22 mouse cellular contexts compared by ENCODE assay signal in genomic region chr4:79309890-79310727, GRCm38 (mm10).
A peak's percentile ranks its signal among the peaks of the same experiment; 100 is the strongest.
DNase-seq lines count a peak whose midpoint lies in the region; ATAC-seq lines count a peak whose summit lies in the region.
"Had no signal": no experiment of that assay in that cellular context is flagged by ENCODE, and none has a peak within 500 bp of the region (broad histone marks: within the 10 kb centered on the region; RNA-seq: fewer than 3 reads in every experiment).

No protein-coding gene starts in this region.

- H3K9me3 ChIP-seq in embryonic facial prominence, embryonic 14.5 days (ENCODE audit: control insufficient read depth, low read length), result no peaks in the 10 kb centered on the region
- H3K9me3 ChIP-seq in embryonic facial prominence, embryonic 10.5 days, result no peaks in the 10 kb centered on the region
- no peaks in the 10 kb centered on the region for H3K9me3 ChIP-seq in hindbrain, embryonic 16.5 days (ENCODE audit: control insufficient read depth, low read length)
- no peaks in the 10 kb centered on the region for H3K9me3 ChIP-seq in hindbrain, embryonic 11.5 days (ENCODE audit: control insufficient read depth, low read length)
- H3K9me3 ChIP-seq: heart, embryonic 10.5 days; liver, embryonic 13.5 days had no signal

- no peak overlapping the region for H3K9ac ChIP-seq in embryonic facial prominence, embryonic 14.5 days (ENCODE audit: low read depth, low read length)
- H3K9ac ChIP-seq in hindbrain, embryonic 16.5 days (ENCODE audit: low read depth, low read length), result no peak overlapping the region
- no peak overlapping the region for H3K9ac ChIP-seq in hindbrain, embryonic 11.5 days (ENCODE audit: low read depth, low read length)
- H3K9ac ChIP-seq: liver, embryonic 13.5 days had no signal

- no peaks in the 10 kb centered on the region for H3K4me1 ChIP-seq in embryonic facial prominence, embryonic 14.5 days (ENCODE audit: control insufficient read depth, insufficient read depth, low read length)
- H3K4me1 ChIP-seq in embryonic facial prominence, embryonic 10.5 days, result no peaks in the 10 kb centered on the region
- H3K4me1 ChIP-seq in hindbrain, embryonic 16.5 days (ENCODE audit: control insufficient read depth, insufficient read depth, low read depth, low read length), result no peaks in the 10 kb centered on the region
- no peaks in the 10 kb centered on the region for H3K4me1 ChIP-seq in hindbrain, embryonic 11.5 days (replicated peaks; ENCODE audit: control insufficient read depth, insufficient read depth, low read length)
- H3K4me1 ChIP-seq: heart, embryonic 10.5 days; liver, embryonic 13.5 days had no signal

- no peaks in the 10 kb centered on the region for H3K27me3 ChIP-seq in embryonic facial prominence, embryonic 14.5 days (replicated peaks; ENCODE audit: control insufficient read depth, insufficient read depth, low read length)
- no peaks in the 10 kb centered on the region for H3K27me3 ChIP-seq in embryonic facial prominence, embryonic 10.5 days (replicated peaks; ENCODE audit: low read depth, poor library complexity, severe bottlenecking)
- no peaks in the 10 kb centered on the region for H3K27me3 ChIP-seq in hindbrain, embryonic 16.5 days (replicated peaks; ENCODE audit: control insufficient read depth, insufficient read depth, low read length)
- no peaks in the 10 kb centered on the region for H3K27me3 ChIP-seq in hindbrain, embryonic 11.5 days (ENCODE audit: control insufficient read depth, insufficient read depth, low read length)
- H3K27me3 ChIP-seq: liver, embryonic 13.5 days had no signal

- no peak overlapping the region for H3K4me3 ChIP-seq in embryonic facial prominence, embryonic 14.5 days (ENCODE audit: low read depth, low read length)
- no peak overlapping the region for H3K4me3 ChIP-seq in embryonic facial prominence, embryonic 10.5 days
- no peak overlapping the region for H3K4me3 ChIP-seq in hindbrain, embryonic 16.5 days (ENCODE audit: low read length)
- H3K4me3 ChIP-seq in hindbrain, embryonic 11.5 days (ENCODE audit: low read depth, low read length), result no peak overlapping the region
- H3K4me3 ChIP-seq: heart, embryonic 10.5 days; liver, embryonic 13.5 days had no signal

- ATAC-seq in embryonic facial prominence, embryonic 14.5 days (ENCODE audit: low read depth), result no peak
- peak; percentile 69; the same call in 1 of the 2 replicates for ATAC-seq in hindbrain, embryonic 16.5 days
- ATAC-seq in hindbrain, embryonic 11.5 days (ENCODE audit: low FRiP score), result no peak
- no peak for ATAC-seq in erythroblast, adult 5-6 weeks (replicated peaks; ENCODE audit: low FRiP score, poor library complexity, severe bottlenecking)
- ATAC-seq: activated CD4-positive, CD25-positive, alpha-beta regulatory T cell, adult 4 months; intestine, postnatal 0 days had no signal

- peak; percentile 24 for DNase-seq in embryonic facial prominence, embryonic 14.5 days (ENCODE audit: low spot score)
- DNase-seq in embryonic facial prominence, embryonic 10.5 days (ENCODE audit: low spot score), result no peak
- no peak for DNase-seq in hindbrain, embryonic 11.5 days (ENCODE audit: low spot score)
- peak; percentile 1 to 15 for DNase-seq in left cerebral cortex, postnatal 25 days (ENCODE audit: low spot score in 2 of 2)
- no peak for DNase-seq in left cerebral cortex, postnatal 10 days (ENCODE audit: extremely low spot score in 1 of 2, low spot score in 2 of 2)
- DNase-seq in brain, embryonic 18.5 days (ENCODE audit: low read depth, low spot score), result peak; percentile 22
- DNase-seq: adrenal gland, adult 8-10 months; cerebellum, adult 9-10 months; gastrocnemius, postnatal 10 days; heart, postnatal 4 days; kidney, postnatal 25 days; liver, embryonic 13.5 days; lung, adult 2 months; lung, postnatal 14 days; right cerebral cortex, postnatal 25 days; spleen, adult 18-20 months; thymus, postnatal 14 days had no signal

- no peak overlapping the region for H3K4me2 ChIP-seq in embryonic facial prominence, embryonic 14.5 days (ENCODE audit: low read depth, low read length)
- H3K4me2 ChIP-seq in hindbrain, embryonic 16.5 days (ENCODE audit: low read length), result no peak overlapping the region
- H3K4me2 ChIP-seq in hindbrain, embryonic 11.5 days (replicated peaks; ENCODE audit: low read depth, low read length), result no peak overlapping the region
- H3K4me2 ChIP-seq: liver, embryonic 13.5 days had no signal

- no peaks in the 10 kb centered on the region for H3K36me3 ChIP-seq in embryonic facial prominence, embryonic 14.5 days (ENCODE audit: control insufficient read depth, insufficient read depth, low read length)
- no peaks in the 10 kb centered on the region for H3K36me3 ChIP-seq in embryonic facial prominence, embryonic 10.5 days (replicated peaks)
- no peaks in the 10 kb centered on the region for H3K36me3 ChIP-seq in hindbrain, embryonic 16.5 days (ENCODE audit: control insufficient read depth, insufficient read depth, low read length)
- no peaks in the 10 kb centered on the region for H3K36me3 ChIP-seq in hindbrain, embryonic 11.5 days (ENCODE audit: control insufficient read depth, insufficient read depth, low read length)
- H3K36me3 ChIP-seq: heart, embryonic 10.5 days; liver, embryonic 13.5 days had no signal

- intact Hi-C loops in left cerebral cortex, postnatal 25 days (cut with DNase I), result no loop called here
- intact Hi-C loops in left cerebral cortex, postnatal 10 days (cut with DNase I), result no loop called here

- 61% methylated on average over 3 of the region's 3 CpGs for WGBS in embryonic facial prominence, embryonic 14.5 days
- 75% methylated on average over 3 of the region's 3 CpGs for WGBS in embryonic facial prominence, embryonic 10.5 days
- WGBS in hindbrain, embryonic 16.5 days, result 55% methylated on average over 3 of the region's 3 CpGs
- WGBS in hindbrain, embryonic 11.5 days, result 82% methylated on average over 3 of the region's 3 CpGs

- no peak overlapping the region for H3K27ac ChIP-seq in embryonic facial prominence, embryonic 14.5 days (replicated peaks; ENCODE audit: low read depth, low read length)
- no peak overlapping the region for H3K27ac ChIP-seq in embryonic facial prominence, embryonic 10.5 days (replicated peaks)
- no peak overlapping the region for H3K27ac ChIP-seq in hindbrain, embryonic 16.5 days (ENCODE audit: low read depth, low read length)
- H3K27ac ChIP-seq in hindbrain, embryonic 11.5 days (ENCODE audit: low read depth, low read length), result no peak overlapping the region
- H3K27ac ChIP-seq: heart, embryonic 10.5 days; liver, embryonic 13.5 days had no signal

Comparison
In these comparisons a context has a peak if more than half of its experiments do, and no peak if none do; other contexts are left out.
1. DNase-seq: peak in embryonic facial prominence, embryonic 14.5 days (single experiment), left cerebral cortex, postnatal 25 days (2 of 2) and brain, embryonic 18.5 days (single experiment); none in embryonic facial prominence, embryonic 10.5 days (single experiment), hindbrain, embryonic 11.5 days (single experiment) and left cerebral cortex, postnatal 10 days (0 of 2).